Mouse (Mus musculus) testis, adult 10 weeks (tissue): ENCODE results near the gene Hnrnpc. TPM values are rescaled to one million over a fixed set of nuclear protein-coding genes. Genes with fewer than 3 reads are reported as not detected.

Experiments used
- polyA plus RNA-seq: library from polyadenylated mRNA; stranded (reverse); fragments of 350-450 nt; fragmentation: Illumina TruSeq; extraction: RNeasy Lipid Tissue Mini Kit (QIAGEN cat#74804); gene quantifications from one replicate; pipeline ENCODE4 v1.2.3, GENCODE M21; 2014; ENCODE audit warnings: low read depth, low replicate concordance

Gene Hnrnpc
- 187 TPM for polyA plus RNA-seq

GRCm38 (mm10) chr14:52103856-52104676 lies at the start of gene Hnrnpc:
Gene Hnrnpc, minus strand, starts transcription at chr14:52104028.

GRCm38 (mm10) chr14:52110346-52110745 lies 6.5 kb upstream of the Hnrnpc start, which contains the start of gene Rpgrip1:
Gene Rpgrip1, plus strand, starts transcription at chr14:52110704.

GRCm38 (mm10) chr14:52042359-52042758 lies 61.5 kb downstream of the Hnrnpc start, which contains the start of gene Olfr221:
Gene Olfr221, minus strand, starts transcription at chr14:52042459.

Other genes starting within 250 kb of the Hnrnpc start
- gene Mettl17, start 219.2 kb downstream of the Hnrnpc start, polyA plus RNA-seq: 2.7 TPM
- gene Slc39a2, start 211.1 kb downstream of the Hnrnpc start, polyA plus RNA-seq: 0.08 TPM
- gene Ndrg2, start 189.9 kb downstream of the Hnrnpc start, polyA plus RNA-seq: 30.5 TPM
- 324 TPM for gene Tppp2, start 185.6 kb downstream of the Hnrnpc start, polyA plus RNA-seq
- not detected for gene Rnase13, start 181.3 kb downstream of the Hnrnpc start, polyA plus RNA-seq
- 1.4 TPM for gene Arhgef40, start 119.3 kb downstream of the Hnrnpc start, polyA plus RNA-seq
- not detected for gene Tmem253, start 88.4 kb downstream of the Hnrnpc start, polyA plus RNA-seq
- 3.2 TPM for gene Zfp219, start 83.3 kb downstream of the Hnrnpc start, polyA plus RNA-seq
- gene Olfr221, start 61.6 kb downstream of the Hnrnpc start, polyA plus RNA-seq: 0.15 TPM
- 341 TPM for gene Rpgrip1, start 6.7 kb upstream of the Hnrnpc start, polyA plus RNA-seq
- 67.2 TPM for gene Supt16, start 93.4 kb upstream of the Hnrnpc start, polyA plus RNA-seq
- 86.5 TPM for gene Chd8, start 153.8 kb upstream of the Hnrnpc start, polyA plus RNA-seq
- gene Tox4, start 175.1 kb upstream of the Hnrnpc start, polyA plus RNA-seq: 38.3 TPM
- gene Rab2b, start 175.5 kb upstream of the Hnrnpc start, polyA plus RNA-seq: 31.9 TPM
- 16.2 TPM for gene Mettl3, start 201.1 kb upstream of the Hnrnpc start, polyA plus RNA-seq
- 0.46 TPM for gene Sall2, start 224.7 kb upstream of the Hnrnpc start, polyA plus RNA-seq